Mouse (Mus musculus) forebrain, embryonic 11.5 days (tissue): ENCODE results near the gene Adam6b. TPM values are rescaled to one million over a fixed set of nuclear protein-coding genes. Genes with fewer than 3 reads are reported as not detected.
A peak's percentile ranks its signal among the peaks of the same experiment; 100 is the strongest.
"Not testable (repeated sequence)": the region's sequence is repeated elsewhere in the genome, so short reads cannot be mapped to it uniquely, and the experiment has no call there.

ENCODE experiments used
- ATAC-seq: fragments of 200-750 bp; cut with Nextera tagmentation; replicated peaks from 2 replicates; pipeline ENCODE4 v1.8.0; 2017; ENCODE audit warnings: moderate TSS enrichment; ENCODE audit not compliant: low FRiP score
- DNase-seq: peaks from one replicate; pipeline ENCODE4 v3.0.0-alpha.2; 2017; ENCODE audit warnings: low spot score
- H3K27ac ChIP-seq: fragments of 300-500 bp; sonication (generic); 2 replicates; pipeline ENCODE4 v1.5.1; 2014; ENCODE audit warnings: low read depth, low read length
- H3K27me3 ChIP-seq: fragments of 300-500 bp; sonication (generic); 2 replicates; pipeline ENCODE4 v1.6.1; 2014; ENCODE audit warnings: mild to moderate bottlenecking, low read length, mixed read lengths; ENCODE audit not compliant: control insufficient read depth, insufficient read depth
- H3K36me3 ChIP-seq: fragments of 300-500 bp; sonication (generic); 2 replicates; pipeline ENCODE4 v1.6.1; 2014; ENCODE audit warnings: mild to moderate bottlenecking, low read length, moderate library complexity, mixed read lengths; ENCODE audit not compliant: control insufficient read depth, insufficient read depth
- H3K4me1 ChIP-seq: fragments of 300-500 bp; sonication (generic); replicated peaks from 2 replicates; pipeline ENCODE4 v1.6.1; 2014; ENCODE audit warnings: low read length, mixed read lengths; ENCODE audit not compliant: control insufficient read depth, insufficient read depth
- H3K4me2 ChIP-seq: fragments of 300-500 bp; sonication (generic); 2 replicates; pipeline ENCODE4 v1.6.1; 2014; ENCODE audit warnings: low read depth, mild to moderate bottlenecking, low read length, moderate library complexity, mixed read lengths; ENCODE audit not compliant: severe bottlenecking
- H3K4me3 ChIP-seq: fragments of 300-500 bp; sonication (generic); 2 replicates; pipeline ENCODE4 v1.5.1; 2014; ENCODE audit warnings: low read depth, low read length
- H3K9ac ChIP-seq: fragments of 300-500 bp; sonication (generic); 2 replicates; pipeline ENCODE4 v1.6.1; 2014; ENCODE audit warnings: low read length
- H3K9me3 ChIP-seq: fragments of 300-500 bp; sonication (generic); 2 replicates; pipeline ENCODE4 v1.6.1; 2016; ENCODE audit warnings: low read length, mixed read lengths; ENCODE audit not compliant: control insufficient read depth
- WGBS: fragments of 180-500 bp; shearing (Covaris S2); extraction: QIAGEN DNeasy Blood & Tissue Kit; methylation state at CpG from one replicate; pipeline ENCODE4 v1.1.7; 2014; 5-methylcytosine and 5-hydroxymethylcytosine counted together
- polyA plus RNA-seq: library from polyadenylated mRNA; unstranded; fragments of >200 nt; fragmentation: Nextera tagmentation; extraction: Ambion mirVana; gene quantifications from 2 replicates; pipeline ENCODE4 v1.2.1, GENCODE M21; 2014

The Adam6b gene
- not detected in 2 replicates for polyA plus RNA-seq

DNA sequence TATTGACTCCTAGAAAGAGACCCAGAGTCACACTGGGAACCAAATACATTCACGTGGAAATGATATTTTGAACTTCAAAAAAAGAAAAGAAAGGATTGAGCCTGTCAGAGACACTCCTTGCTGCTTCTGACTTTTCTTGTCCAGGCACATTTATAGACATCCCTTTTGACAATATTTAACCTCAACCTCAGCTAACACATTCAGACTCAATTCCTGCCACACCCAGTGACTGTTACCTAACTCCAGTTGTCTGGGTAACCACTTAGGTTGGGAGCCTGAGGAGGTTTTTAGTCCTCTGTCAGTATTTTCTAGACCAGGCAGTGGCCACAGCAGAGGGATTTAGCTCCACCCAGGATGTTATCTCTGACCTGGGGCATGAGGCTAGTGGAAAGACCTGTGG lies at the start of gene Adam6b:
Gene Adam6b (plus strand): TSS at position 301 of the 400 bp plus-strand sequence.
- H3K4me1 ChIP-seq, H3K27me3 ChIP-seq, H3K9ac ChIP-seq, DNase-seq, H3K9me3 ChIP-seq, ATAC-seq, H3K36me3 ChIP-seq, H3K27ac ChIP-seq, H3K4me3 ChIP-seq, H3K4me2 ChIP-seq: not testable (repeated sequence)
- WGBS, result 80% methylated on average over 1 of the region's 1 CpGs

DNA sequence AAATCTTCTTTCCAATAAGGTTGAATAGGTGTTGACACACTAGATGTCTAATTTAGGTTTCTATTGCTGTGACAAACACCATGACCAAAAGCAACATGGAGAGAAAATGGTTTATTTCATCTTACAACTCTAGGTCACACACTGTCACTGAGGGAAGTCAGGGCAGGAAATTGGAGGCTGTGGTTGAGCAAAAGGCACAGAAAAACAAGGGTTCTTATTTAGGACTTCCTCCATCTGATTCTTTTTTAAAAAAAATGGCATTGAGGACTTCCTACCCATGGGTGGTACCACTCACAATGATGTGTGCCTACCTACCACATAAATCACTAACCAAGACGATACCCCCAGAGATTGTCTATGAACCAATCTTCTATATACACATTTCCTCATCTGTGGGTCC lies 43.2 kb upstream of the Adam6b start:
- no peak overlapping the region for H3K9ac ChIP-seq
- H3K27ac ChIP-seq, result no peak overlapping the region
- H3K4me1 ChIP-seq, result no peaks in the 10 kb centered on the region
- ATAC-seq, result no peak
- no peak overlapping the region for H3K4me3 ChIP-seq
- no peak overlapping the region for H3K4me2 ChIP-seq
- DNase-seq, result no peak
- 85% methylated on average over 1 of the region's 1 CpGs for WGBS
- no peaks in the 10 kb centered on the region; the same call in 1 of the 2 replicates for H3K9me3 ChIP-seq
- H3K27me3 ChIP-seq, result no peaks in the 10 kb centered on the region
- H3K36me3 ChIP-seq, result no peaks in the 10 kb centered on the region

DNA sequence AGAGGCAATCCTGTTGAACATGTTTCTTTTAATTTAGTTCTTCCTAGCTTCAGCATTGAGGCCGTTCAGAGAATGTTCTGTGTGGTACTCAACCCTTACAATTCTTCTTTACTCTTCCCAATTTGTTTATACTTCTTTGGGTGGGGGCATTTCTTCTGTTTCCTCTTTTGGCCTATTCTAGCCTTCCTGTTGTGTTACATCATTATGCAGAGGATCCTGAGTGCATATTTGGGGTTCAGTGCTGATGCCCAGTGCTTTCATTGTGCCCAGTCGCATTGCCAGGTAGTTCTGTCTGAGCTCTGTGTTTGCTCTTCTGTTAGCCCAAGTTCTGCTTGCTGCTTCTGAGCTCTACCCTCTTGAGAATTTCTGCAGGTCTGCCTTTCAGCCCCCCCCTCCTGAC lies 13.1 kb upstream of the Adam6b start:
- H3K4me2 ChIP-seq, result no peak overlapping the region
- DNase-seq, result no peak
- 78% methylated on average over 2 of the region's 2 CpGs for WGBS
- no peak for ATAC-seq
- H3K4me3 ChIP-seq, result no peak overlapping the region
- H3K27me3 ChIP-seq, result no peaks in the 10 kb centered on the region
- H3K9me3 ChIP-seq, result no peaks in the 10 kb centered on the region; the same call in 1 of the 2 replicates
- H3K4me1 ChIP-seq, result no peaks in the 10 kb centered on the region
- no peak overlapping the region for H3K9ac ChIP-seq
- no peaks in the 10 kb centered on the region for H3K36me3 ChIP-seq
- no peak overlapping the region for H3K27ac ChIP-seq

DNA sequence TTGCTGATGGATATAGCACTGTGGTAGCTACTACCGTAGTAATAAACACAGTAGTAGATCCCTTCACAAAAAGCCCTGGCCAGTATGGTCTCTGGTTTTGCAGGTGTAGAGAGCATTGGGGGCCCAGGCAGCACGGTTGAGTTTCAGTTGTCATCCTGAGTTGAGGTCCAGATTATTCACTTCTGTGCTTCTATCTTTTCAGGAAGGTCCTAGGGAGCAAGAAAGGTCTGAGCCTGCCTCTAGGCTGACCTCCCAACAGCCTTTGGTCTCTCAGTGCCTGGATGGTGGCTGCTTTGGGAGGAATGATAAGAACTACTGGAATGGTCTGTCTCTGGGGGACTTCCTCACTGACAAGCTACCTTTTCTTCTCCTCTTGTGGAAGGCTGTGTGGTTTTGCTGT lies 7.2 kb upstream of the Adam6b start:
- Histone ChIP-seq H3K9me3 (no peaks in the 10 kb centered on the region; the same call in 1 of the 2 replicates), H3K9ac (no peak overlapping the region), H3K4me3 (no peak overlapping the region), H3K36me3 (no peaks in the 10 kb centered on the region), H3K27me3 (no peaks in the 10 kb centered on the region), H3K4me2 (no peak overlapping the region), H3K4me1 (no peaks in the 10 kb centered on the region), H3K27ac (no peak overlapping the region)
- DNase-seq (no peak), ATAC-seq (no peak)
- WGBS, result 70% methylated on average over 2 of the region's 2 CpGs

DNA sequence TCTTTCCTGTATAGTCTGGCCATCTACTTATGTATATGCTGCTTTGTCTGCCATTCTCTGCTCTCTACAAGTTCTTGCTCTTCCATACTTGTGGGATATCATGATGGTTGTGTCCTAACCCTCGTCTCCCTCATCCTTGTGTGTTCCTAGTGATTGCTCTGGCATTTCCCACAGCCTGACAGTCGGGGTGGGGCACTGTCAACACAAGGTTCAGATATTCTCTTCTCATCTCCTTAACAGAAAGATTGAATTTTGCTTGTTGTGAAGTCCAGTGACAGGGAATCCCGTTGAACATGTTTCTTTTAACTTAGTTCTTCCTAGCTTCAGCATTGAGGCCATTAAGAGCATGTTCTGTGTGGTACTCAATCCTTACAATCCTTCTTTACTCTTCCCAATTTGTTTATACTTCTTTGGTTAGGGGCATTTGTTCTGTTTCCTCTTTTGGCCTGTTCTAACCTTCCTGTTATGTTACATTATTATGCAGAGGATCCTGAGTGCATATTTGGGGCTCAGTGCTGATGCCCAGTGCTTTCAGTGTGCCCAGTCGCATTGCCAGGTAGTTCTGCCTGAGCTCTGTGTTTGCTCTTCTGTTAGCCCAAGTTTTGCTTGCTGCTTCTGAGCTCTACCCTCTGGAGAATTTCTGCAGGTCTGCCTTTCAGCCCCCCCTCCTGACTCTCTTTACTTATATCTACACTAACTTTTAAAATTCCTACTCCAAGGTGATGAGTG lies 6.5 kb upstream of the Adam6b start:
- Histone ChIP-seq H3K27me3 (no peaks in the 10 kb centered on the region), H3K27ac (no peak overlapping the region), H3K9ac (no peak overlapping the region), H3K36me3 (no peaks in the 10 kb centered on the region), H3K4me3 (no peak overlapping the region), H3K4me2 (no peak overlapping the region), H3K9me3 (no peaks in the 10 kb centered on the region; the same call in 1 of the 2 replicates), H3K4me1 (no peaks in the 10 kb centered on the region)
- no peak for DNase-seq
- 61% methylated on average over 4 of the region's 4 CpGs for WGBS
- ATAC-seq, result no peak

DNA sequence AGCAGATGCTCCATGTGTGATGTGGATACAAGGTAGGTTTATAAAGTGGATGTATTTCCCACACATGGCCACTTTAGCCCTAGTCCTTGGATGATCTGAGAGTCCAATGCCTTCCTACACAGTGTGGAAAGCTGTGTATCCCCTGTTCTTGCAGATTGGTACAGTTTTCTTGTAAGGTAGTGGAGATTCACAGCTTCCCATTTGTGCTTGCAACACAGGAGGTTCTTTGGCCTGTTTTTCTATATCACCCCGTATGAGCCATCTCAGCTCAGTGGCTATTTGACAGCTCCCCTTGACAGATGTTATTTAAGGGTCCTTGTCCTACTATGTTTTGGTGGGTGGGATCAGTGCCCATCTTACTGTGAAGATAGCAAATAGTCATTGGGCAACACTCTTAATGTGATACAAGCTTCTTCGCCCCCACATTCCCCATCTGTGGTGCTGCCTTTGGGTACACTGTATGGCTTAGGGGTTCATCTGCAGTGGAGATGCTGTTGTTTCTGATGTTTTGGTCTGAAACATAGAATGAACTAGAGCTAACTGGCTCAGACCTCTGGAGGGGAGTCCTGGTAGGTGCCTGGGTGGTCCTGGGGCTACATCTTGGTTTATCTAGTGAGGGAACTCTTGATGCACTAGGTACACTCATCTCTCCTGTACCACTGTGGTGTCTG lies 5.7 kb upstream of the Adam6b start:
- Histone ChIP-seq H3K4me1 (no peaks in the 10 kb centered on the region), H3K9ac (no peak overlapping the region), H3K4me2 (no peak overlapping the region), H3K4me3 (no peak overlapping the region), H3K27me3 (no peaks in the 10 kb centered on the region), H3K27ac (no peak overlapping the region), H3K36me3 (no peaks in the 10 kb centered on the region), H3K9me3 (no peaks in the 10 kb centered on the region; the same call in 1 of the 2 replicates)
- ATAC-seq, result no peak
- 91% methylated on average over 2 of the region's 2 CpGs for WGBS
- no peak for DNase-seq

DNA sequence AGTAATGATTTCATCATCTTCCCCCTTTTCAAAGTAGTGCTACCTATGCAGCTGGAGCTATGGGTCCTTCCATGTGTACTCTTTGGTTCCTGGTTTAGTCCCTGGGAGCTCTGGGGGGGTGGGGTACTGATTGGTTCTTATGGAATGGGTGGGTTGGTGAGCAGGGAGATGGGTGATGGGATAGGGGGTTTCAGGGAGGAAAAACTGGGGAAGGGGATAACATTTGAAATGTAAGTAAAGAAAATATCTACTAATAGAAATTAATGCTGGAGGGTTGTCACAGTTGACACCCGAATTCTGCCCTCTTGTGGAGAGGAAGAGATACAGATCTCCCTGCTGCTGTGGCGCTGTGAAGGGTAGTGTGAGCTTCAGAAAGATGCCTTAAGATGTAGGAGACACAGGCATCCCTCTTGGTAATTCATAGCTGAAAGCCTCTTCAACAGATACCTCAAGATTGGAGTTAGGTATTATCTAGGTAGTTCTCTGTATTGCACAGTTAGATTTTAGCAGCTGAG lies 4.3 kb upstream of the Adam6b start:
- Histone ChIP-seq H3K4me1 (no peaks in the 10 kb centered on the region), H3K36me3 (no peaks in the 10 kb centered on the region), H3K27ac (no peak overlapping the region), H3K4me2 (no peak overlapping the region), H3K9me3 (no peaks in the 10 kb centered on the region; the same call in 1 of the 2 replicates), H3K27me3 (no peaks in the 10 kb centered on the region), H3K9ac (no peak overlapping the region), H3K4me3 (no peak overlapping the region)
- DNase-seq, result no peak
- WGBS, result 45% methylated on average over 2 of the region's 2 CpGs
- no peak for ATAC-seq

DNA sequence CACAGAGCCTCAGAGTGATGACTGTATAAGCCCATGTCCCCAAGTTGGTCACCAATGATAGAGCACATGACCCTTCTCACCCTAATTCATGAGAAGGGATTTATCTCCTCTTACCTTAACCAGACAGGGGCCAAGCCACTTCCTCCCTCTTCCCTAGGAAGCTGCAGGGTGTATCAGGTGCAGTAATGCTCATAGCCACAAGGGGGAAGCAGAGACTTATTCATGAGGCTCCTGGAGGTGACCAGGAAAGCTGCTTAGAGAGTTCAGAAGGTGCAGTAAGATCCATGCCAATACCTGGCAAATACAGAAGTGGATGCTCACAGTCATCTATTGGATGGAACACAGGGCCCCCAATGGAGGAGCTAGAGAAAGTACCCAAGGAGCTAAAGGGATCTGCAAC lies 1.6 kb upstream of the Adam6b start:
- not testable (repeated sequence) for H3K4me3 ChIP-seq, H3K4me2 ChIP-seq, H3K4me1 ChIP-seq, H3K27me3 ChIP-seq, H3K9me3 ChIP-seq, H3K9ac ChIP-seq, H3K36me3 ChIP-seq, H3K27ac ChIP-seq, ATAC-seq
- DNase-seq, result peak; percentile 55
